Mouse (Mus musculus) forebrain, postnatal 0 days (tissue): ENCODE data around the gene Agr3. TPM values are rescaled to one million over a fixed set of nuclear protein-coding genes. Genes with fewer than 3 reads are reported as not detected.

Source experiments
- ATAC-seq: fragments of 200-750 bp; cut with Nextera tagmentation; 2 replicates; pipeline ENCODE4 v1.8.0; 2017; ENCODE audit warnings: mild to moderate bottlenecking, moderate library complexity
- DNase-seq: peaks from one replicate; pipeline ENCODE4 v3.0.0-alpha.2; 2015
- H3K27ac ChIP-seq: fragments of 300-500 bp; sonication (generic); 2 replicates; pipeline ENCODE4 v1.5.1; 2014; ENCODE audit warnings: low read depth, mild to moderate bottlenecking, antibody characterized with exemption, low read length, moderate library complexity, mixed read lengths
- H3K27me3 ChIP-seq: fragments of 300-500 bp; sonication (generic); 2 replicates; pipeline ENCODE4 v1.6.1; 2014; ENCODE audit warnings: mild to moderate bottlenecking, low read length, mixed read lengths; ENCODE audit not compliant: insufficient read depth
- H3K36me3 ChIP-seq: fragments of 300-500 bp; sonication (generic); 2 replicates; pipeline ENCODE4 v1.6.1; 2014; ENCODE audit warnings: mild to moderate bottlenecking, moderate library complexity; ENCODE audit not compliant: insufficient read depth
- H3K4me1 ChIP-seq: fragments of 300-500 bp; sonication (generic); 2 replicates; pipeline ENCODE4 v1.6.1; 2014; ENCODE audit warnings: antibody characterized with exemption; ENCODE audit not compliant: insufficient read depth
- H3K4me2 ChIP-seq: fragments of 300-500 bp; sonication (generic); 2 replicates; pipeline ENCODE4 v1.6.1; 2014; ENCODE audit warnings: low read depth, mild to moderate bottlenecking, moderate library complexity
- H3K4me3 ChIP-seq: fragments of 300-500 bp; sonication (generic); 2 replicates; pipeline ENCODE4 v1.5.1; 2014; ENCODE audit warnings: low read depth, low read length, mixed read lengths
- H3K9ac ChIP-seq: fragments of 300-500 bp; sonication (generic); 2 replicates; pipeline ENCODE4 v1.6.1; 2014; ENCODE audit warnings: mild to moderate bottlenecking
- H3K9me3 ChIP-seq: fragments of 300-500 bp; sonication (generic); 2 replicates; pipeline ENCODE4 v1.6.1; 2016; ENCODE audit warnings: low read length
- CTCF ChIP-seq: sonication (generic); IDR thresholded peaks from 2 replicates; pipeline ENCODE4 v1.5.1; 2016; ENCODE audit warnings: antibody characterized with exemption, control low read depth, low read depth
- WGBS: fragments of 180-500 bp; shearing (Covaris S2); extraction: QIAGEN DNeasy Blood & Tissue Kit; methylation state at CpG from one replicate; pipeline ENCODE4 v1.1.7; 2014; 5-methylcytosine and 5-hydroxymethylcytosine counted together
- polyA plus RNA-seq: library from polyadenylated mRNA; unstranded; fragments of >200 nt; fragmentation: Nextera tagmentation; extraction: Ambion mirVana; gene quantifications from 2 replicates; pipeline ENCODE4 v1.2.1, GENCODE M21; 2015
- total RNA-seq: library from RNA; depleted of rRNA; stranded (reverse); fragments of >200 nt; gene quantifications from 2 replicates; pipeline ENCODE4 v1.2.3, GENCODE M21; 2014; rRNA removed

The Agr3 gene
- total and polyA plus RNA-seq, 2 experiments from 2014 or later = not detected

DNA sequence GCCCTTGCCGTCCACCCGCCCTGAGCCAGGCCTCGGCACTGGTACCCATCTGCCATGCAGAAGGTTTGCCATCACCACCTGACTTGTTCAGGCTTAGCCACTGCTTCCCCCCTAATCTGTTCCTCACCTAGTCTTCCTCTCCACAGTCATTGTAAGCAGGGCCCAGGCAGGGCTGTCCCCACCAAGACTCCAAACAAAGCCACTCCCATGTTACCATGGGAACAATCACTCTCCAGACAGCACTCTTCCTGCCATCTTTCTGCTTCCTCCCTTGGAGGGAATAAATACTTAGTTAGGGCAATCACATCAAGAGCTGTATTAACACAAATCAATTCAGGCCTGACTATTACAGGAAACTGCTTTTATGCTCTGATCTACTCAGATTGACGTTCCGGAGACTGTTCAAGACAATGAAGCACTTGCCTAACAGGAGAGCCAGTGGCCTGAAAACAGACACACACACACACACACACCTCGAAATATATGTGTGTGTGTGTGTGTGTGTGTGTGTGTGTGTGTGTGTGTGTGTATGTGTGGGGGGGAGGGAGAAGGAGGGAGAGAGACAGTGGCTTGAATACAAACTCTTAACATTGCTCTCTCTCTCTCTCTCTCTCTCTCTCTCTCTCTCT lies 56.4 kb downstream of the Agr3 start:
- TF ChIP-seq CTCF = no peak
- no peak overlapping the region for H3K9ac ChIP-seq
- no peak overlapping the region for H3K27ac ChIP-seq
- no peak overlapping the region for H3K4me3 ChIP-seq
- H3K27me3 ChIP-seq = no peaks in the 10 kb centered on the region
- no peaks in the 10 kb centered on the region for H3K36me3 ChIP-seq
- no peaks in the 10 kb centered on the region for H3K9me3 ChIP-seq
- H3K4me2 ChIP-seq = no peak overlapping the region
- DNase-seq = peak; percentile 42
- 32% methylated on average over 6 of the region's 6 CpGs for WGBS
- ATAC-seq = peak; percentile 90
- H3K4me1 ChIP-seq = no peaks in the 10 kb centered on the region

DNA sequence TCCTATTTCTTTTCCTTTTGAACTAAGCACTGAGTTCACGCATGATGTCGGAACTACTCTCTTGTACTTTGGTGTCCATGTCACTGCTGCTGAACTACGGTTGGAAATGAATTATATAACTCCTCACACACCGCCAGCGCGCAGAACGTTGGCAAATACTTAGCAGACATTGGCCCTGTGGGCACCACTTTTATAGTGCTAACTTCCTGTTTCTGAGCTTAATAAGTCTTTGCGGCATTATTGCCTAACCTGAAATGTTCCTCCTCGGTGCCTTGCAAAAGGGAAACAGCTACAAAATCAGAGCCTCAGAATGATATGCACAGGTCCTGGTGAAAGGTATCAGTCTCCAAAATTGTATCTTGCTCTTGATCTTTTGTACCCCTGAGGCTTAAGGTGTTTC lies 58.1 kb downstream of the Agr3 start:
- Histone ChIP-seq H3K4me2 (no peak overlapping the region), H3K9ac (no peak overlapping the region), H3K27ac (no peak overlapping the region), H3K4me3 (no peak overlapping the region), H3K27me3 (no peaks in the 10 kb centered on the region), H3K4me1 (no peaks in the 10 kb centered on the region), H3K36me3 (no peaks in the 10 kb centered on the region), H3K9me3 (no peaks in the 10 kb centered on the region)
- DNase-seq (no peak), ATAC-seq (no peak)
- no peak for TF ChIP-seq CTCF
- WGBS = 98% methylated on average over 9 of the region's 9 CpGs

DNA sequence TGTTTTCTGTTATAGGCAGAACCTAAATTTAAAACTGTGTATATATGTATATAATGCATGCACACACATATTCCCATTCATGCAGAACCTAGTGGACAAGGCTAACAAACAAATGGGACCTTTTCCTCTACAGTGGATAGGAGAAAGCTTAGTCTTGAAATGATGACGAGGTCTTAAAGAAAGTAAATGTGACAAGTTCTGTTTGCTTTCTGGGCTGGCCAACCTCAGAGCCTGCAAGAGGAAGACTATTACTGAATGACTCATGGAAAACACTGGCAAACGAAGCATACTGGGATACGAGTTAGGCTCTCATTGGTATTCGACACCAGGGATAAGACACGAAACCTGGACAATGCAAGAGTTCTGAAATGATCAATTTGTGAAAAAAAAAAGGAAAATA lies 59.3 kb downstream of the Agr3 start:
- Histone ChIP-seq H3K4me3 (no peak overlapping the region), H3K9me3 (no peaks in the 10 kb centered on the region), H3K36me3 (no peaks in the 10 kb centered on the region), H3K4me1 (no peaks in the 10 kb centered on the region), H3K27me3 (no peaks in the 10 kb centered on the region), H3K4me2 (no peak overlapping the region), H3K27ac (no peak overlapping the region), H3K9ac (no peak overlapping the region)
- TF ChIP-seq CTCF = no peak
- DNase-seq (no peak), ATAC-seq (no peak)
- WGBS = 81% methylated on average over 5 of the region's 5 CpGs

DNA sequence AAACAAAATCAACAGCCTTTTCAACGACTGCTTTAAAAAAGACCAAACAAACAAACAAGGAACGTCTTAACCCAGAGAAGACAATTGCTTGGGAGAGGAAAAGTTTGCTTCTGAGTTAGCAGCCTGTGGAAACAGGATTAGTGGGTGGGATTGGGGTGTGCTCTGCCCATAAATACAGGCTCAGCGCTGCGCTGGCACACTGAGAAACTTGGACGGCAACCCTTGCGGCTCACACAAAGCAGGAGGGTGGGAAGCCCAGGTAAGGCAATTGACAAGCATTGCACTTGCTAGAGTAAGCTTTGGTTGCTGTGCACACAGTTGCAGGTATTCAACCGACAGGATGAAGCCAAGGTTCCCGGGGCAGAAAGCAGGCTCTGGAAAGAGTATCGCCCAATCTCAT lies 67.3 kb downstream of the Agr3 start, which contains the start of gene Agr2:
Agr2 (plus strand) TSS at position 197 of the 400 bp plus-strand sequence.
- 58% methylated on average over 9 of the region's 9 CpGs for WGBS
- Histone ChIP-seq H3K4me2 (no peak within 1 kb of the TSS), H3K9me3 (no peaks in the 10 kb centered on the region), H3K4me1 (no peaks in the 10 kb centered on the region), H3K27ac (no peak within 1 kb of the TSS), H3K9ac (no peak within 1 kb of the TSS), H3K27me3 (no peaks in the 10 kb centered on the region), H3K36me3 (no peaks in the 10 kb centered on the region), H3K4me3 (no peak within 1 kb of the TSS)
- TF ChIP-seq CTCF = no peak
- ATAC-seq = no peak
- no peak for DNase-seq

DNA sequence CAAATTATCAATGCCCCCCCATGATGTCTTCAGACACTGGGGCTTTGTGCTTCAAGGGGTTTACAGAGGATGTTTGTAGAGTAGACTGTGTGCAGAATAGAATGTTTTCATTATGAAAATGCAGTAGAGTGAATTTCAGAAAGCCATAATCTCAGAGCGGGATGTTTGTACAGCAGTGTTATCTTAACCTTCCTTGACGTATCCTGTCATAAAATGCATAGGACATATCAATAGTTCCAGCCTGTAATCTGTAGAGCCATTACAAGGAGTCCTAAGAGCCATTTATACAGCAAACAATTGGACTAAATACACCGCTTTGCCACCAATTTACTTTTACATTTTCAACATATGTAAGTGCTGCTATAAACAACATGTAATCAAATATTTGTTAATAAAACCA lies 68.2 kb downstream of the Agr3 start:
- ATAC-seq (no peak), DNase-seq (no peak)
- Histone ChIP-seq H3K4me3 (no peak overlapping the region), H3K9ac (no peak overlapping the region), H3K36me3 (no peaks in the 10 kb centered on the region), H3K27me3 (no peaks in the 10 kb centered on the region), H3K9me3 (no peaks in the 10 kb centered on the region), H3K27ac (no peak overlapping the region), H3K4me2 (no peak overlapping the region), H3K4me1 (no peaks in the 10 kb centered on the region)
- WGBS = 87% methylated on average over 3 of the region's 3 CpGs
- no peak for TF ChIP-seq CTCF

DNA sequence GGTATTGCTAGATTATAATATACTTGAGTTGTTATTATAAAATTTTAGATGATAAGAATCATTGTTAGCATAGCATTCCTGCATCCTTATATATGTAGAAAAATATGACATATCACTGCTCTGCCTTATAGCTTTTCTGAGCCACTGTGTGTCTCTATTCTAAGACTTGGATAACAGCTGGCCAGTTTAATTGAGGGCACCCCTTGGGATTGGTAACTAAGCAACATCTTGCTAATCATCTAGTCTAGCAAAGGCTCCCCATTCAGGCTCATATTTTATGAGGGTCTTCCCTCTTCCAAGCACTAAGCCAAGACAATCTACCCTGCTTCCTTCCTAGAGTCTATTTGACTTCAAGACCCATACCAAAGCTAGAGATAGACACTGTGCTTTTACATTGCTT lies 68.7 kb downstream of the Agr3 start:
- H3K9ac ChIP-seq = no peak overlapping the region
- no peak for DNase-seq

DNA sequence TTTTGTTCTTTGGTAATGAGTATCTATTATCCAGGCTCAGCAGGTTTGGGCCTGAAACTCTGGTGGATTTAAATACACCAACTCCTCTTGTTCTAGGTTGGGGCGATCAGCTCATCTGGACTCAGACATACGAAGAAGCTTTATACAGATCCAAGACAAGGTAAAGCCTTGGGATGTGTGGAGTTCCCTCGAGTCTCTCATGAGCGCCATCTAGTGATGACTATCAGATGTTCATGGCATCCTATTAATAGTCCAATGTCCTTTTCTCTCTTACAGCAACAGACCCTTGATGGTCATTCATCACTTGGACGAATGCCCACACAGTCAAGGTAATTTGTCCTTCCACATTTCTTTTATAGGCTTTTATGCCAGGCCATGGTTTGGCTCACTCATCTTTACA lies 70.4 kb downstream of the Agr3 start:
- Histone ChIP-seq H3K4me1 (no peaks in the 10 kb centered on the region), H3K4me2 (no peak overlapping the region), H3K27ac (no peak overlapping the region), H3K9ac (no peak overlapping the region), H3K4me3 (no peak overlapping the region), H3K36me3 (no peaks in the 10 kb centered on the region), H3K9me3 (no peaks in the 10 kb centered on the region), H3K27me3 (no peaks in the 10 kb centered on the region)
- 29% methylated on average over 5 of the region's 5 CpGs for WGBS
- ATAC-seq (no peak), DNase-seq (peak; percentile 30)
- TF ChIP-seq CTCF = peak; percentile 38; the same call in 1 of the 2 replicates

More for the DNA sequence above, 68.7 kb downstream of the Agr3 start:
- no peak overlapping the region for H3K27ac ChIP-seq
- no peaks in the 10 kb centered on the region for H3K4me1 ChIP-seq
- no peak for ATAC-seq
- no peaks in the 10 kb centered on the region for H3K27me3 ChIP-seq
- no peaks in the 10 kb centered on the region for H3K9me3 ChIP-seq
- H3K4me2 ChIP-seq = no peak overlapping the region
- no peak for TF ChIP-seq CTCF
- no peaks in the 10 kb centered on the region for H3K36me3 ChIP-seq
- H3K4me3 ChIP-seq = no peak overlapping the region

Other genes with a start within 250 kb of the Agr3 start
- gene Agr2, start 67.3 kb downstream of the Agr3 start, total RNA-seq = not detected in 2 replicates
- gene Agr2, start 67.3 kb downstream of the Agr3 start, polyA plus RNA-seq = 0.19 and 0.21 TPM in 2 replicates
- gene Tspan13, start 116.9 kb downstream of the Agr3 start, total RNA-seq = 248 and 300 TPM in 2 replicates
- 390 and 428 TPM in 2 replicates for gene Tspan13, start 116.9 kb downstream of the Agr3 start, polyA plus RNA-seq
- gene Ankmy2, start 231.5 kb downstream of the Agr3 start, total RNA-seq = 77.7 and 80.0 TPM in 2 replicates
- 65.3 and 78.6 TPM in 2 replicates for gene Ankmy2, start 231.5 kb downstream of the Agr3 start, polyA plus RNA-seq
- gene Bzw2, start 232.5 kb downstream of the Agr3 start, total RNA-seq = 379 and 428 TPM in 2 replicates
- 433 and 494 TPM in 2 replicates for gene Bzw2, start 232.5 kb downstream of the Agr3 start, polyA plus RNA-seq